Mouse (Mus musculus) lung, postnatal 0 days (tissue): ENCODE data around the gene Scarf2. TPM values are rescaled to one million over a fixed set of nuclear protein-coding genes. Genes with fewer than 3 reads are reported as not detected.
A peak's percentile ranks its signal among the peaks of the same experiment; 100 is the strongest.

ENCODE experiments used
- ATAC-seq: fragments of 200-750 bp; cut with Nextera tagmentation; 2 replicates; pipeline ENCODE4 v1.8.0; 2017; ENCODE audit warnings: moderate library complexity
- DNase-seq: peaks from one replicate; pipeline ENCODE4 v3.0.0-alpha.2; 2016; ENCODE audit warnings: low spot score
- H3K27ac ChIP-seq: fragments of 300-500 bp; sonication (generic); 2 replicates; pipeline ENCODE4 v1.5.1; 2014; ENCODE audit warnings: antibody characterized with exemption, mild to moderate bottlenecking, low read length, mixed read lengths
- H3K27me3 ChIP-seq: fragments of 300-500 bp; sonication (generic); replicated peaks from 2 replicates; pipeline ENCODE4 v1.6.1; 2014; ENCODE audit warnings: low read length, mixed read lengths; ENCODE audit not compliant: insufficient read depth
- H3K36me3 ChIP-seq: fragments of 300-500 bp; sonication (generic); 2 replicates; pipeline ENCODE4 v1.6.1; 2014; ENCODE audit warnings: low read length, mixed read lengths; ENCODE audit not compliant: insufficient read depth
- H3K4me1 ChIP-seq: fragments of 300-500 bp; sonication (generic); 2 replicates; pipeline ENCODE4 v1.6.1; 2014; ENCODE audit warnings: antibody characterized with exemption, low read depth, low read length, mixed read lengths; ENCODE audit not compliant: insufficient read depth
- H3K4me2 ChIP-seq: fragments of 300-500 bp; sonication (generic); replicated peaks from 2 replicates; pipeline ENCODE4 v1.6.1; 2014; ENCODE audit warnings: low read depth, mild to moderate bottlenecking, low read length, moderate library complexity, mixed read lengths
- H3K4me3 ChIP-seq: fragments of 300-500 bp; sonication (generic); 2 replicates; pipeline ENCODE4 v1.5.1; 2014; ENCODE audit warnings: low read depth, low read length
- H3K9ac ChIP-seq: fragments of 300-500 bp; sonication (generic); replicated peaks from 2 replicates; pipeline ENCODE4 v1.6.1; 2014; ENCODE audit warnings: low read depth, mild to moderate bottlenecking
- H3K9me3 ChIP-seq: fragments of 300-500 bp; sonication (generic); 2 replicates; pipeline ENCODE4 v1.6.1; 2016; ENCODE audit warnings: low read length, mixed read lengths
- CTCF ChIP-seq: IDR thresholded peaks from 2 replicates; pipeline ENCODE4 v1.5.1; 2016; ENCODE audit warnings: antibody characterized with exemption, mild to moderate bottlenecking
- EP300 ChIP-seq: IDR thresholded peaks from 2 replicates; pipeline ENCODE4 v1.6.1; 2016; ENCODE audit warnings: antibody characterized with exemption, mild to moderate bottlenecking, control low read depth
- WGBS: fragments of 180-500 bp; shearing (Covaris S2); extraction: QIAGEN DNeasy Blood & Tissue Kit; methylation state at CpG from one replicate; pipeline ENCODE4 v1.1.7; 2014; 5-methylcytosine and 5-hydroxymethylcytosine counted together
- polyA plus RNA-seq: library from polyadenylated mRNA; unstranded; fragments of >200 nt; fragmentation: Nextera tagmentation; extraction: Ambion mirVana; gene quantifications from 2 replicates; pipeline ENCODE4 v1.2.1, GENCODE M21; 2015

The Scarf2 gene
- polyA plus RNA-seq, 1 experiment from 2014 or later = 18.5 TPM

DNA sequence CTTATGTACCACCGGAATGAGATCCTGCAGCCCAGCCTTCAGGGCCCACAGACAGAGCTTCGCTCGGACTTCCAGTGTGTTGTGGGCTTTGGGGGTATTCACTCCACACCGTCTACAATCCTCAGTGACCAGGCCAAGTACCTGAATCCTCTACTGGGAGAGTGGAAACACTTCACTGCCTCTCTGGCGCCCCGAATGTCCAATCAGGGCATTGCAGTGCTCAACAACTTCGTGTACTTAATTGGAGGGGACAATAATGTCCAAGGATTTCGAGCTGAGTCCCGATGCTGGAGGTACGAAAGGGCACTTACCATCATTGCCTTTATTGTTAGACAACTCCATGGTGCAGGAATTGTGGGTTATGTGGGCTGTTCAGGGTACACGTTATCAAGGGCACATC lies 20.3 kb upstream of the Scarf2 start:
- Histone ChIP-seq H3K4me1 (no peaks in the 10 kb centered on the region), H3K27me3 (no peaks in the 10 kb centered on the region), H3K9ac (no peak overlapping the region), H3K4me2 (no peak overlapping the region), H3K36me3 (peaks cover 14% of the 10 kb centered on the region; the same call in 1 of the 2 replicates), H3K9me3 (no peaks in the 10 kb centered on the region), H3K27ac (no peak overlapping the region), H3K4me3 (no peak overlapping the region)
- no peak for ATAC-seq
- WGBS = 64% methylated on average over 11 of the region's 11 CpGs
- TF ChIP-seq EP300 (no peak), CTCF (peak; percentile 76)
- DNase-seq = peak; percentile 23

- Histone ChIP-seq H3K27ac (no peak overlapping the region), H3K4me1 (no peaks in the 10 kb centered on the region), H3K4me2 (no peak overlapping the region), H3K27me3 (no peaks in the 10 kb centered on the region), H3K36me3 (peaks cover 8% of the 10 kb centered on the region; the same call in 1 of the 2 replicates), H3K9ac (no peak overlapping the region), H3K9me3 (no peaks in the 10 kb centered on the region), H3K4me3 (no peak overlapping the region)
- WGBS = 77% methylated on average over 4 of the region's 4 CpGs
- ATAC-seq (no peak), DNase-seq (no peak)
- TF ChIP-seq EP300 (no peak), CTCF (no peak)
Measured at GRCm38 (mm10) chr16:17778223-17778622, 18.9 kb upstream of the Scarf2 start.

- no peak overlapping the region for H3K4me2 ChIP-seq
- no peak overlapping the region for H3K27ac ChIP-seq
- no peak overlapping the region for H3K9ac ChIP-seq
- H3K9me3 ChIP-seq = no peaks in the 10 kb centered on the region
- DNase-seq (no peak), ATAC-seq (no peak)
- H3K27me3 ChIP-seq = no peaks in the 10 kb centered on the region
- TF ChIP-seq EP300 = no peak
- TF ChIP-seq CTCF = no peak
- WGBS = 70% methylated on average over 1 of the region's 1 CpGs
- peaks cover 11% of the 10 kb centered on the region; the same call in 1 of the 2 replicates for H3K36me3 ChIP-seq
- H3K4me3 ChIP-seq = no peak overlapping the region
- no peaks in the 10 kb centered on the region for H3K4me1 ChIP-seq
Measured at GRCm38 (mm10) chr16:17779692-17780091, 17.4 kb upstream of the Scarf2 start.

DNA sequence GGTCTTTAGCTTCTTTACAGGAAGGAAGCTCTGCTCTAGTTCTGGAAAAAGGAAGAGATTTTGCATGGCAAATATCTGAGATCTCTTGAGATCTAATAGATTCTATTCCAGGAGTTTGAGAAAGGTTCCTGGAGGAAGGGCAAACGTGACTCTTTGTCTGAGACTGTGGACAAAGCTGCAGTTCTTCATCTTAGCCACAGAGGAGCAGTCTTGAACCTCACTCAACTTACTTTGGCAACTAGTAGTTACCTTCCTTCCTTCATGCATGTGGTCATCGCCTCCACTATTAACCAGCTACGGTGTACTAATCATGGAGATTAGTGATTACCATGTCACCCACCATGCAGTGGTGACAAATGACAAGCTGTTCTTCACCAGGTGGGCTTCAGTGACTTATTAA lies 11.7 kb upstream of the Scarf2 start:
- H3K4me1 ChIP-seq = no peaks in the 10 kb centered on the region
- H3K36me3 ChIP-seq = peaks cover 17% of the 10 kb centered on the region; the same call in 1 of the 2 replicates
- H3K4me3 ChIP-seq = no peak overlapping the region
- H3K9me3 ChIP-seq = no peaks in the 10 kb centered on the region
- H3K27ac ChIP-seq = no peak overlapping the region
- H3K27me3 ChIP-seq = no peaks in the 10 kb centered on the region
- TF ChIP-seq EP300 (no peak), CTCF (peak; percentile 78)
- WGBS = 58% methylated on average over 3 of the region's 3 CpGs
- no peak; the same call in 1 of the 2 replicates for ATAC-seq
- H3K9ac ChIP-seq = no peak overlapping the region
- no peak overlapping the region for H3K4me2 ChIP-seq
- DNase-seq = peak; percentile 76

DNA sequence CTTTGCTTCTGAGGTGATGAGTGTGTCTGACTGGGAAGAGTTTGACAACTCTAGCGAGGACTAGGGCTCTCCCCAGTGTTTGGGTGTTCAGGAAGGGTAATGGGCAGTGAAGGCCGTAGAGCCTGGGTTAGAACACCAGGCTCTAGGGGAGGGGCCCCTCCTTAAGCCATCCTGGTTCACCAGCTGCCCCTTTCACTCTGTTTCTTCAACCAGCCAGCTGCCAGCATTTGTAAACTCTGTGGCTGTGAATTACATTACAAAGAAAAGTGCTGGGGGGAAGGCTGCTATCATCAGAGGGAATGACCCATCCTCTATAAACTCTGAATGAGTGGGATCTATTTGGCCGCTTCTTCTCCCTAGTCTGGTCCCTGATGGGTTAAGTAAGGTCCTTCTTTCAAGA lies 4.4 kb upstream of the Scarf2 start:
- Histone ChIP-seq H3K9ac (no peak overlapping the region), H3K4me3 (no peak overlapping the region), H3K27ac (no peak overlapping the region), H3K9me3 (no peaks in the 10 kb centered on the region), H3K4me1 (peaks cover 6% of the 10 kb centered on the region; the same call in 1 of the 2 replicates), H3K4me2 (no peak overlapping the region), H3K36me3 (peaks cover 9% of the 10 kb centered on the region; the same call in 1 of the 2 replicates), H3K27me3 (no peaks in the 10 kb centered on the region)
- 82% methylated on average over 3 of the region's 3 CpGs for WGBS
- no peak for TF ChIP-seq CTCF
- TF ChIP-seq EP300 = no peak
- no peak for ATAC-seq
- DNase-seq = no peak

DNA sequence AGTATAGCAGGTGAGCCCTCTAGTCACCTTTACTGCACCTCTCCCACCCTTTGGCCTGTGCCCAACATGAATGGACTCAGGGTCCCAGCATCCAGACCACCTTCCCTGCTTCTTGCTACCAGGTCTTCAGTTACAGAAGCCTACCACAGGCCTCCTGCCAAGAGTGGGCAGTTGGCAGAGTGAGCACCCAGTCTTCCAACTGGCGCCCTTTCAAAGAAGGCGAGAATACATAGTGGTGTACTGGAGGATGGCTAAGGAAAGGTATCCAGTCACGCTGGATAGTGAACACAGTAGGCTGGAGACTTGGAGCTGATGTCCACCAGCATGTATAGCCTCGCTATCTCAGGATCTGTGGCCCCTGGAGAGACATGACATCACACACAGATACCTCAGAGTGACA lies 3.0 kb upstream of the Scarf2 start:
- WGBS = 86% methylated on average over 4 of the region's 4 CpGs
- H3K4me1 ChIP-seq = peaks cover 6% of the 10 kb centered on the region; the same call in 1 of the 2 replicates
- no peak overlapping the region for H3K27ac ChIP-seq
- H3K27me3 ChIP-seq = 0 out of 2 replicates have a peak, but pooled peaks cover under 1% of the 10 kb centered on the region
- DNase-seq (no peak), ATAC-seq (no peak)
- H3K9ac ChIP-seq = no peak overlapping the region
- H3K36me3 ChIP-seq = peaks cover 5% of the 10 kb centered on the region; the same call in 1 of the 2 replicates
- H3K4me3 ChIP-seq = no peak overlapping the region
- TF ChIP-seq CTCF (no peak), EP300 (no peak)
- no peak overlapping the region for H3K4me2 ChIP-seq
- H3K9me3 ChIP-seq = no peaks in the 10 kb centered on the region

GRCm38 (mm10) chr16:17795643-17796042 lies 1.4 kb upstream of the Scarf2 start:
- Histone ChIP-seq H3K4me3 (no peak overlapping the region), H3K27me3 (0 out of 2 replicates have a peak, but pooled peaks cover 7% of the 10 kb centered on the region), H3K27ac (peak overlapping the region; percentile 94; the same call in 1 of the 2 replicates), H3K36me3 (no peaks in the 10 kb centered on the region), H3K4me2 (no peak overlapping the region), H3K9ac (no peak overlapping the region), H3K4me1 (peaks cover 6% of the 10 kb centered on the region; the same call in 1 of the 2 replicates), H3K9me3 (no peaks in the 10 kb centered on the region)
- DNase-seq (peak; percentile 89), ATAC-seq (peak; percentile 82)
- WGBS = 50% methylated on average over 5 of the region's 5 CpGs
- TF ChIP-seq CTCF = peak; percentile 53
- peak; percentile 59 for TF ChIP-seq EP300
